Mouse (Mus musculus): ENCODE results near the gene Rprd1b.

The Rprd1b gene

DNA sequence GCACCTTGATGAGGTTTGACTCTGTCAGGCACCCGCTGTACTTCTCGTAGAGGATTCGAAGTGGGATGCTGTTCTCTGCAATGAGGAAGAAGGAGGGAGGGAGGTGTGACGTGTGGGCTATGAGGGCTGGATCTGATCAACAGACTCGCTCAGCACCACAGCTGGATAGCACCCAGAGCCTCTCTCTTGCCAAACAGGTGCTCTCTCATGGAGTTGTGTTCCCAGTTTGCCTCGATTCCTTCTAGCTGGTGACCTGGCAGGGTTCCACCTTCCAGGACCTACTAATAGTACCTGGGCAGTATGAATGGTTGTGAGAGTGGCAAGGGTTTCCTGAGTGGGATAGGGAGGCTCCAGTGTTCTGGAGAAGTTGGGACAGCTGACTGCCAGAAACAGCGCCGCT, 91.9 kb downstream of the Rprd1b start:
- DNase-seq (ENCODE audit: extremely low read depth, insufficient read length, low spot score): no peak

DNA sequence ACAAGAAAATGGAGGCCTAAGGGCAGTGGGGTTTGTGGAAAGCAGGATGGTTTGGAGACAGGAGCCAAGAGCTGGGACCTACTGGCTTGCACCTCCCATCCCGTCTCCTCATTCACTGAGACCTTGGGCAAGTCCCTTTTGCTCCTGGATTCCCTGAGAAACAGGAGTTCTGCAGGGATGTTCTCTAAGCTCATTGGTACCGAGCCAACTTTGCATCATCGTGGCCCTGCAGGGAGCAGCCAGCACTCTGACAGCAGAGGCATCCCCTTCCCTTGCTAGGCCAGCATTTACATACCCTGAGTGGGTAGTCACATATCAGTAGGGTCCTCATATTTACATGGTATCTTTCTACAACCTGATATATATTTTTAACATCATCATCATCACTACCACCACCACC, 92.6 kb downstream of the Rprd1b start:
- DNase-seq (ENCODE audit: extremely low read depth, insufficient read length, low spot score): no peak

- peak; percentile 87 for DNase-seq (ENCODE audit: extremely low read depth, insufficient read length, low spot score)
These were observed 93.5 kb downstream of the Rprd1b start for GRCm38 (mm10) chr2:158121645-158122326.

GRCm38 (mm10) chr2:158122814-158123213, 94.5 kb downstream of the Rprd1b start:
- DNase-seq (ENCODE audit: extremely low read depth, insufficient read length, low spot score): no peak

- DNase-seq (ENCODE audit: extremely low read depth, insufficient read length, low spot score): no peak
These were observed 98.9 kb downstream of the Rprd1b start for GRCm38 (mm10) chr2:158127245-158127644.

DNA sequence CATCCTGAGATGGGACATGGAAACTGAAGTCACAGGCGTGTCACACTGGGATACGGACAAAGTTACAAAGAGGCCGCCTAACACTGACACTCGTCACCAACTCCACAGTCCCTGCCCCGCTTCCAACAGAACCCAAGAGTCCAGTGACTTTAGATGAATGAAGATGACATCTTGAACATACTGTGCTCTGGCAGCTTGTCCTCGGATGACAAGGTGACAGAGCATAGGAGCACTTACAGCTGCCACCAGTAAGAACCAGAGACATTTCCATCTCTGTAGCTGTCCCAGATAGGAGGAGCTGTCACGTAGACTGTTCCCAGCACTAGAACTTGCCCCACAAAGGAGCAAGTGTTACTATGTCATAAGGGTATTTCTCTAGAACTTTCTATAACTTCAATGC, 99.6 kb downstream of the Rprd1b start:
- no peak for DNase-seq (ENCODE audit: extremely low read depth, insufficient read length, low spot score)

- no peak for DNase-seq (ENCODE audit: extremely low read depth, insufficient read length, low spot score)
These were observed 100.3 kb downstream of the Rprd1b start for GRCm38 (mm10) chr2:158128461-158129130.

- DNase-seq (ENCODE audit: extremely low read depth, insufficient read length, low spot score): no peak
These were observed 101.2 kb downstream of the Rprd1b start for GRCm38 (mm10) chr2:158129291-158130002.

DNA sequence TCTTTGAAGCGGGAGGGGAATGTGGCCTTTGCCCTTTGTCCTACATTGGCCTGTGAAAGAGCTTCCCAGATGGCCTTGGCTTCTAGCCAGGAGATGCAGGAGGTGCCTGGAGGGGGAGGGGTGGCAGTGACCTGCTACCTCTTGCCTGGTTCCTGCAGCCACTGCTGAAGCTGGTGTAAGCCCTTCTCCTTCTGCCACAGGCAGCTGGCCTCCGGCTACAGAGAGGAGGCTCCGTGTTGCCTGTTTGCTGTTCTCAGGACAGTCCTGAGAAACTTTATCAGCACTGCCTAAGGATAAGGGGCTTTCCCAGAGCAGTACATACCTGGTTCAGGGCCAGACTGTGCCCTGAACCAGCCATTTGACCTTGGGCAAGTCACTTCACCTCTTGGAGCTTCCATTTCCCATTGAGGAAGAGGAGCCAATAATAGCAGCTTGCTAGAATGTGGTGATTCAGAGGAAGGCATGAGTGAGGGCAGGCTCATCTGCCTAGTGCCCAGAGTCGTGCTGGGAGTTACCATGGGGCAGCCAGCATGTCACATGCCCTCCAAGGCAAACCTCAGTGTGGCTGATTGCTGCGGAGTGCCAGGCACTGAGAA, 102.2 kb downstream of the Rprd1b start:
- DNase-seq (ENCODE audit: extremely low read depth, insufficient read length, low spot score): peak; percentile 72

DNA sequence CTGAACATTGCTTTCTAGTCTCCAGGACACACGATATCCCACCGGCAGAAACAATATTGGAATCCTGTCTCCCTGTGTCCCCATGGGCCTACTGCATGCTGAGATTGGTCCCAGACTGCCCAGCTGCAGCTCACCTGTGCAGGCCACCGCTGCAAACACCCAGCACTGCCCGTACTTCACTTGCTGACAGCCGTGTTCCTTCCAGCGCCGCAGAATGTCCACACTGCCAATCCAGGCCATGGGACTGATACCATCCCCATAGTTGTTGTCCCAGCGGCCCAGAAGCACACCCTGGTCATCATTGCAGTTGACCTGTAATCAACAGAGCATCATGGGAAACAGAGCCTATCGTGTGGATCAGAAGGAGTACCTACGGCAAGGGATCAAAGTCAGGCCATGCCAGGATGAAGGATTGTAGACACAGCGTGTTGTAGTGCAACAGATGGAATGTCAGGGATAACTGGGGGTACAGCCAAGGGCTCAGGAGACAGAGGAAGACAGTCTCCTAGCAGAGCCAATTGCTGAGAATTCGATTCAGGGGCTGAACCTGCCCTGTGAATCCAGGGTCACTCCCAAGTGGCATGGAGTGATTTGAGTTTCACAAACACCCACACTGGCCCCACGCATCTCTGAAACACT, 103.0 kb downstream of the Rprd1b start:
- no peak for DNase-seq (ENCODE audit: extremely low read depth, insufficient read length, low spot score)

DNA sequence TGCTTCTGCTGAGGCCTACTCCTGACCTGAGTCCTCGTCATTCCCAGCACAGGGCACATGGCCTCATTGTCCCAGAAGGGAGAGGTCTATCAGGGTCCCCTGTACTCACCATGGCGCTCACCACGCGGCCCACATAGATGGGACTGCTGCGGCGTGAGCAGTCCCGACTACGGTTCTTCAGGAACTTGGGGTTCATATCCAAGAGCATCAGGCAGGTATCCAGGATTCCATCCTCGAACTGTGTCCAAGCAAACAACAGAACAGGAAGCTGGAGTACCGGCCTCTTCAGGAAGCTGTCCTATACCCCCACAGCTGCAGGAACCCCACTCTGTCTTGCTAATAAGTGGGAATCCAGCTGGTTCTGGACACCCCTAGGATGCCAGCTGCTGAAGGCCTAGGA, 104.0 kb downstream of the Rprd1b start:
- no peak for DNase-seq (ENCODE audit: extremely low read depth, insufficient read length, low spot score)

- no peak for DNase-seq (ENCODE audit: extremely low read depth, insufficient read length, low spot score)
These were observed 104.8 kb downstream of the Rprd1b start for GRCm38 (mm10) chr2:158133050-158133449.

DNA sequence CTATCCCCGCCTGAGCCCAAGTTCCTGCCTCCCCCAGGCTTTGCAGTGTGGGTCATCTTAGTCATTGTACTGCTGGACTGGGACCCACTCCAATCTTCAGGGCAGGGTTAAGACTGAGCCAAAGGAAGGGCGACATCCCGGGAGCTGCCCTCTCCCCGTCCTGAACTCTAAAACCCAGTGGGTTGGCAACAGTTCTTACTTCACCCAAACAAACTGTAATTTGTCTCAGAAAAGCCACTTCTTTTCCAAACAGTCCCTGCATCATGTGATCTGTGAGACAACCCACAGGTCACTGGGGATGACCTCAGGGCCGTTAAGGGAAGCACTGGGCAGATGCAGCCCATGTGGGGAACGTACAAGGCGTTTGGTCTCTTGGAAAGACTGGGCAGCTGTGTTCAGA, 107.9 kb downstream of the Rprd1b start:
- DNase-seq (ENCODE audit: extremely low read depth, insufficient read length, low spot score): peak; percentile 81

DNA sequence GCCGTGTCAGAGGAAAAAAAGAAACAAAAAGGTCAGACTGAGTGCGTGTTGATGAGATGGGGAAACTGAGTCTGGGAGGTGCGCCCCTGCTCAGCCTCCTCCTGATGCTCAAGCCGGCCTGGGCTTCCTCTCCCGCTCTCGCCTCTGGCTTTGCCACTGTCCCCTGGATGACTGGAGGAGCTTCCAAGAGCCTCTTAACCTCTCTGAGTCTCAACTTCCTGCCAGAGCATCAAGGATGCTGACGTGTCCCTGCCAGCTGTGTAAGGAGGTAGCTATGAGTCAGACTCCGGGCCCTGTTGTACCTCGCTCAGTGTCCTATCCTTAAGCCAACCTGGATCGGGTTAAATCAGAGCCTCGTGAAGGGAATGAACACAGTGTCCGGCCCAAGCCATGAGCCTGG, 109.5 kb downstream of the Rprd1b start:
- peak; percentile 79 for DNase-seq (ENCODE audit: extremely low read depth, insufficient read length, low spot score)

- DNase-seq (ENCODE audit: extremely low read depth, insufficient read length, low spot score): no peak
These were observed 110.5 kb downstream of the Rprd1b start for GRCm38 (mm10) chr2:158138778-158139177.

GRCm38 (mm10) chr2:158139628-158140027, 111.3 kb downstream of the Rprd1b start:
- peak; percentile 94 for DNase-seq (ENCODE audit: extremely low read depth, insufficient read length, low spot score)

DNA sequence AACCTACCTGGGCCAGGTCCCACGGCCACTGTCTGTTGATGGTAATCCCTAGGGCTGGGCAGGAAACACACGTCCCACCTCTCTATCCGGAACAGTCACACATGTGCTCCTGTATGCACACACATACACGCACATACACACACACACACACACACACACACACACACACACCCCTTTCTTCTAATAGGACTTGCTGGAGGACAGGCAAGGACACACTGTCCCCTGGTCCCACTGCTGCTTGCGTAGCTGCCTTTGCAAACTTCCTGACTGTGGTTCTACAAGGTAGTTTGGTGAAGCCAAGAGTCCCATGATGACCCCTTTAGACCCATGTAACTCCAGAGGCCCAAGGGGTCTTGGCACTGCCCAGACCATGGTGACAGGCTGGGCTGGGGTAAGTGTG, 112.4 kb downstream of the Rprd1b start:
- DNase-seq (ENCODE audit: extremely low read depth, insufficient read length, low spot score): no peak

- DNase-seq (ENCODE audit: extremely low read depth, insufficient read length, low spot score): no peak
These were observed 113.0 kb downstream of the Rprd1b start for GRCm38 (mm10) chr2:158141271-158141670.

DNA sequence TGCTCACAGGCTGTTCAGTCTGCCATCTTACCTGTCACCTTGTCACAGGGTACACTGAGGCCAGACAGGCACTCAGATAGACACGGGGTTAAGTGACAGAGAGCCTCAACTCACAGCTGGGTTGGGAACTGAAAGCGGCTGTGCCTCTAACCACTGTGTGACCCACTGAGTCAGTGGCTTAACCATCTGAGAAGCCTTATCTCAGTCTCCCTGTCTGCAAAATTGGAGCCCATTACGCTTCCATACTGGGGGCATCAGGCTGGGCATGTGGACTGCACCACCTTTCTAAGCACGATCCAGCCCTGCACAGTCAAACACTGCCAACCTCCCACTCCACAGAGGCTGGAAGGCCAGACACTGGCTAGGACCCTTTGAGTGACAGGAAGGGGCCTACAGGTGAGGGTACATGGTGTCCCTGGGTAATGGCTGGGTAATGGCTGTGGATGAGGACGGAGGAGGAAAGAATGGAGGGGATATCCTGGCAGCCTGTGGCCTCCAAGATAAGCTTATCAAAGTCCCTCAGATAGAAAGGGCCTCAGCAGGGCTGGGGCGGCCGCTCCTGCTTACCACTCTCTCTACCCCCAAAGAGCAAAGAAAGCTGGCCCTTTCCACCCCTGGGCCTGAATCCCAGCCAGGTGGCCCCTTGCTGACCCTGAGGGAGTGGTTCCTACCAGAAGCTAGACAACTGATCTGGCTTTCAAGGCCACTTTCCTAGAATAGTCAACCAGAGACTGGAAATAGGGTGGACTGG, 113.6 kb downstream of the Rprd1b start:
- no peak for DNase-seq (ENCODE audit: extremely low read depth, insufficient read length, low spot score)

GRCm38 (mm10) chr2:158142981-158143380, 114.7 kb downstream of the Rprd1b start:
- no peak for DNase-seq (ENCODE audit: extremely low read depth, insufficient read length, low spot score)
